ENCODE assay signal across 10 mouse cellular contexts in genomic region chr12:83491609-83492008, GRCm38 (mm10). TPM values are rescaled to one million over a fixed set of nuclear protein-coding genes. Genes with fewer than 3 reads are reported as not detected.
DNase-seq lines count a peak whose midpoint lies in the region; ATAC-seq and TF ChIP-seq lines count a peak whose summit lies in the region.
"Had no signal": no experiment of that assay in that cellular context is flagged by ENCODE, and none has a peak within 500 bp of the region (broad histone marks: within the 10 kb centered on the region; RNA-seq: fewer than 3 reads in every experiment).

No protein-coding gene starts in this region.

- no peaks in the 10 kb centered on the region for H3K36me3 ChIP-seq in E14TG2a.4 (ENCODE audit: insufficient read depth, low read length)
- H3K36me3 ChIP-seq in stomach, postnatal 0 days (ENCODE audit: control insufficient read depth, insufficient read depth, low read length) = no peaks in the 10 kb centered on the region
- H3K36me3 ChIP-seq in forebrain, embryonic 15.5 days = no peaks in the 10 kb centered on the region

- no peak overlapping the region for H3K9ac ChIP-seq in stomach, postnatal 0 days (ENCODE audit: low read length)
- H3K9ac ChIP-seq in forebrain, embryonic 15.5 days (replicated peaks) = no peak overlapping the region

- no peak overlapping the region for H3K27ac ChIP-seq in left cerebral cortex, adult 2 months
- H3K27ac ChIP-seq in stomach, postnatal 0 days (replicated peaks) = no peak overlapping the region
- no peak overlapping the region for H3K27ac ChIP-seq in forebrain, embryonic 15.5 days (replicated peaks)

- no peak for DNase-seq in left cerebral cortex, adult 2 months (ENCODE audit: extremely low spot score in 1 of 2, low spot score in 2 of 2)
- no peak for DNase-seq in left cerebral cortex, postnatal 25 days (ENCODE audit: low spot score in 2 of 2)
- peak; percentile 36 for DNase-seq in NIH3T3 (ENCODE audit: low read depth)
- no peak for DNase-seq in stomach, postnatal 0 days (ENCODE audit: low spot score)
- no peak for DNase-seq in layer of hippocampus, postnatal 10 days (ENCODE audit: low spot score in 2 of 2)
- DNase-seq: cerebellum, adult 9-11 months; gastrocnemius, postnatal 14 days; right cerebral cortex, postnatal 14 days had no signal

- H3K4me1 ChIP-seq in E14TG2a.4 (replicated peaks; ENCODE audit: low read depth, low read length) = peaks cover 59% of the 10 kb centered on the region
- no peaks in the 10 kb centered on the region for H3K4me1 ChIP-seq in stomach, postnatal 0 days (replicated peaks; ENCODE audit: control insufficient read depth, insufficient read depth)
- H3K4me1 ChIP-seq in forebrain, embryonic 15.5 days = peaks cover 15% of the 10 kb centered on the region

- H3K4me3 ChIP-seq in left cerebral cortex, adult 2 months = no peak overlapping the region
- H3K4me3 ChIP-seq in E14TG2a.4 (replicated peaks; ENCODE audit: low read length) = no peak overlapping the region
- H3K4me3 ChIP-seq in stomach, postnatal 0 days (ENCODE audit: low read depth, low read length) = no peak overlapping the region
- H3K4me3 ChIP-seq in forebrain, embryonic 15.5 days = no peak overlapping the region

- peak; percentile 54 for TF ChIP-seq CTCF in left cerebral cortex, adult 2 months (IDR thresholded peaks at IDR 0.05)
- TF ChIP-seq CTCF in E14TG2a.4 (conservative IDR thresholded peaks at IDR 0.05; ENCODE audit: low read length) = peak; percentile 92
- TF ChIP-seq CTCF in stomach, postnatal 0 days (IDR thresholded peaks at IDR 0.05; ENCODE audit: low read depth) = peak; percentile 66

- intact Hi-C loops in left cerebral cortex, adult 2 months (cut with DNase I) = no loop called here
- intact Hi-C loops in left cerebral cortex, postnatal 25 days (cut with DNase I) = loop anchor here (5.0 kb wide), 1 partner anchor 284 kb away; no protein-coding TSS in a partner anchor

- H3K4me2 ChIP-seq in stomach, postnatal 0 days (replicated peaks; ENCODE audit: low read depth) = no peak overlapping the region
- no peak overlapping the region for H3K4me2 ChIP-seq in forebrain, embryonic 15.5 days (replicated peaks)

- peaks cover 55% of the 10 kb centered on the region for H3K27me3 ChIP-seq in E14TG2a.4 (ENCODE audit: insufficient read depth, low read length)
- no peaks in the 10 kb centered on the region for H3K27me3 ChIP-seq in stomach, postnatal 0 days (ENCODE audit: control insufficient read depth, insufficient read depth, low read length)
- no peaks in the 10 kb centered on the region for H3K27me3 ChIP-seq in forebrain, embryonic 15.5 days

- ATAC-seq in stomach, postnatal 0 days (ENCODE audit: low FRiP score, low TSS enrichment) = no peak
- ATAC-seq in forebrain, embryonic 15.5 days (replicated peaks) = no peak

- peaks cover 4% of the 10 kb centered on the region for H3K9me3 ChIP-seq in E14TG2a.4 (ENCODE audit: low read length)
- no peaks in the 10 kb centered on the region for H3K9me3 ChIP-seq in stomach, postnatal 0 days (ENCODE audit: control insufficient read depth, low read length)
- no peaks in the 10 kb centered on the region for H3K9me3 ChIP-seq in forebrain, embryonic 15.5 days

- 48% methylated on average over 1 of the region's 1 CpGs for WGBS in stomach, postnatal 0 days
- WGBS in forebrain, embryonic 15.5 days = 36% methylated on average over 1 of the region's 1 CpGs

- no peak for TF ChIP-seq EP300 in stomach, postnatal 0 days (optimal IDR thresholded peaks at IDR 0.05)

RNA-seq across cellular contexts. Expression of gene Dpf3, which starts 4.1 kb away (rescaled TPM):
- 1 to 10 TPM; 6.0 to 7.0 TPM for total RNA-seq in left cerebral cortex, adult 2 months (2021)
- total RNA-seq in left cerebral cortex, postnatal 25 days (2021) = 1 to 10 TPM; 6.4 to 6.5 TPM
- polyA plus RNA-seq in stomach, postnatal 0 days (2015; fragmentation: Nextera tagmentation; extraction: Ambion mirVana) = 2.6 and 3.0 TPM in 2 replicates
- 9.8 and 11.2 TPM in 2 replicates for polyA plus RNA-seq in forebrain, embryonic 15.5 days (2015; fragmentation: Nextera tagmentation; extraction: Ambion mirVana)
- 10 to 100 TPM; 22.2 to 26.6 TPM for total RNA-seq in layer of hippocampus, postnatal 10 days (2021)

RNA-seq across cellular contexts. Expression of gene Dcaf4, which starts 28.7 kb away (rescaled TPM):
- 10 to 100 TPM; 31.6 to 32.3 TPM for total RNA-seq in left cerebral cortex, adult 2 months (2021)
- 10 to 100 TPM; 23.7 to 24.4 TPM for total RNA-seq in left cerebral cortex, postnatal 25 days (2021)
- polyA plus RNA-seq in stomach, postnatal 0 days (2015; fragmentation: Nextera tagmentation; extraction: Ambion mirVana) = 19.7 and 21.6 TPM in 2 replicates
- polyA plus RNA-seq in forebrain, embryonic 15.5 days (2015; fragmentation: Nextera tagmentation; extraction: Ambion mirVana) = 47.6 and 48.4 TPM in 2 replicates
- total RNA-seq in layer of hippocampus, postnatal 10 days (2021) = 10 to 100 TPM; 28.8 to 36.3 TPM
